Comparison of ENCODE assay signal across 8 mouse cellular contexts in the genomic region with DNA sequence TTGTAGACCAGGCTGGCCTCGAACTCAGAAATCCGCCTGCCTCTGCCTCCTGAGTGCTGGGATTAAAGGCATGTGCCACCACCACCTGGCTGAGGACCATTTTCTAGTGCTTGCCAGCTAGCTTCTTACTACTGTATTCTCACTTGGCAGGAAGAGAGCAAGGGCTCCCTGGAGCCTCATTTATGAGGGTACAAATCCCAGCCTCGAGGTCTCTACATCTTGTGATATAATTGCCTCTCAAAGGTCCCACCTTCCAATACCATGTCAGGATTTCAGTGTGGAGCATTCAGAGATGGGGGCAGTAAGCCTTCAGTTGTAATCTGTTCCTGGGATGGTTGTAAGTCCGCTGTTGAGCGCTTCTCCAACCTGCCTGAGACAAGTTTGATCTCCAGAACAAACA.
DNase-seq lines count a peak whose midpoint lies in the region; ATAC-seq and TF ChIP-seq lines count a peak whose summit lies in the region.

No protein-coding gene starts in this region.

- H3K27me3 ChIP-seq in heart, embryonic 15.5 days = peaks cover 46% of the 10 kb centered on the region
- H3K27me3 ChIP-seq in G1E (ENCODE audit: insufficient read depth, low read length) = 0 out of 2 replicates have a peak, but pooled peaks cover 4% of the 10 kb centered on the region
- H3K27me3 ChIP-seq in forebrain, embryonic 15.5 days = no peaks in the 10 kb centered on the region
- H3K27me3 ChIP-seq in liver, embryonic 14.5 days (ENCODE audit: control insufficient read depth, insufficient read depth, low read length) = no peaks in the 10 kb centered on the region

- H3K4me1 ChIP-seq in heart, embryonic 15.5 days (replicated peaks) = peaks cover 20% of the 10 kb centered on the region
- peaks cover 68% of the 10 kb centered on the region for H3K4me1 ChIP-seq in G1E (ENCODE audit: insufficient read depth, low read depth, low read length)
- H3K4me1 ChIP-seq in forebrain, embryonic 15.5 days = peaks cover 46% of the 10 kb centered on the region
- H3K4me1 ChIP-seq in liver, embryonic 14.5 days (replicated peaks; ENCODE audit: control insufficient read depth in 2 of 2, insufficient read depth in 2 of 2, low read length in 1 of 2) = peaks cover 52 to 56% of the 10 kb centered on the region in 2 experiments

- WGBS in heart, embryonic 15.5 days = 52% methylated on average over 5 of the region's 5 CpGs
- 37% methylated on average over 5 of the region's 5 CpGs for WGBS in forebrain, embryonic 15.5 days
- 32% methylated on average over 4 of the region's 5 CpGs for WGBS in liver, embryonic 14.5 days (ENCODE audit: insufficient replicate concordance)

- peak overlapping the region; percentile 31 for H3K4me3 ChIP-seq in heart, embryonic 15.5 days
- peak overlapping the region; percentile 53; the same call in 1 of the 2 replicates for H3K4me3 ChIP-seq in G1E (ENCODE audit: low read depth, low read length)
- H3K4me3 ChIP-seq in forebrain, embryonic 15.5 days = no peak overlapping the region
- H3K4me3 ChIP-seq in liver, embryonic 14.5 days (ENCODE audit: insufficient read depth in 1 of 2, low read depth in 2 of 2, low read length in 2 of 2) = peak overlapping the region; percentile 46 to 61

- no peak for DNase-seq in heart, postnatal 10 days
- no peak for DNase-seq in G1E (ENCODE audit: low spot score)
- DNase-seq in liver, embryonic 14.5 days (ENCODE audit: low read depth in 3 of 3, low spot score in 3 of 3) = no peak
- no peak for DNase-seq in ovary, adult 18-20 months (ENCODE audit: low spot score)
- DNase-seq in B cell, adult 2 months = no peak
- no peak for DNase-seq in gastrocnemius, adult 18-20 months (ENCODE audit: low spot score)

- ATAC-seq in heart, embryonic 15.5 days (replicated peaks; ENCODE audit: insufficient number of reproducible peaks, insufficient read depth, low FRiP score, low read depth) = no peak
- no peak for ATAC-seq in G1E (ENCODE audit: extremely low read depth, insufficient number of reproducible peaks, low FRiP score, poor library complexity, severe bottlenecking)
- ATAC-seq in forebrain, embryonic 15.5 days (replicated peaks) = 0 out of 2 replicates have a peak, but pooled peaks have one; percentile 15
- peak; percentile 24 for ATAC-seq in liver, embryonic 14.5 days (ENCODE audit: insufficient read depth)

- intact Hi-C loops in heart, postnatal 10 days (cut with DNase I) = no loop called here

- TF ChIP-seq EP300 in liver, embryonic 14.5 days (IDR thresholded peaks at IDR 0.05; ENCODE audit: low read depth) = no peak

- H3K27ac ChIP-seq in heart, embryonic 15.5 days = peak overlapping the region; percentile 82
- H3K27ac ChIP-seq in forebrain, embryonic 15.5 days (replicated peaks) = peak overlapping the region; percentile 84
- peak overlapping the region; percentile 96 for H3K27ac ChIP-seq in liver, embryonic 14.5 days

- no peak for TF ChIP-seq CTCF in G1E (IDR thresholded peaks at IDR 0.05; ENCODE audit: low read depth, low read length)
- no peak for TF ChIP-seq CTCF in liver, embryonic 14.5 days (IDR thresholded peaks at IDR 0.05; ENCODE audit: low read depth)

- peak overlapping the region; percentile 20; the same call in 1 of the 2 replicates for H3K9ac ChIP-seq in heart, embryonic 15.5 days
- no peak overlapping the region for H3K9ac ChIP-seq in forebrain, embryonic 15.5 days (replicated peaks)
- H3K9ac ChIP-seq in liver, embryonic 14.5 days (replicated peaks) = peak overlapping the region; percentile 84

- no peaks in the 10 kb centered on the region for H3K9me3 ChIP-seq in heart, embryonic 15.5 days (replicated peaks)
- no peaks in the 10 kb centered on the region for H3K9me3 ChIP-seq in G1E (replicated peaks)
- no peaks in the 10 kb centered on the region for H3K9me3 ChIP-seq in forebrain, embryonic 15.5 days
- H3K9me3 ChIP-seq in liver, embryonic 14.5 days (ENCODE audit: control insufficient read depth, low read length) = no peaks in the 10 kb centered on the region

- peak overlapping the region; percentile 60 for H3K4me2 ChIP-seq in heart, embryonic 15.5 days
- no peak overlapping the region for H3K4me2 ChIP-seq in forebrain, embryonic 15.5 days (replicated peaks)
- H3K4me2 ChIP-seq in liver, embryonic 14.5 days (ENCODE audit: low read depth) = peak overlapping the region; percentile 86

- H3K36me3 ChIP-seq in heart, embryonic 15.5 days = no peaks in the 10 kb centered on the region
- H3K36me3 ChIP-seq in G1E (replicated peaks) = peaks cover 59% of the 10 kb centered on the region
- H3K36me3 ChIP-seq in forebrain, embryonic 15.5 days = no peaks in the 10 kb centered on the region
- peaks cover 3% of the 10 kb centered on the region; the same call in 1 of the 2 replicates for H3K36me3 ChIP-seq in liver, embryonic 14.5 days (replicated peaks; ENCODE audit: control insufficient read depth, insufficient read depth, low read depth)

Comparison
In these comparisons a context has a peak if more than half of its experiments do, and no peak if none do; other contexts are left out.
1. ATAC-seq: peak in forebrain, embryonic 15.5 days (single experiment) and liver, embryonic 14.5 days (single experiment); none in heart, embryonic 15.5 days (single experiment) and G1E (single experiment).
2. Peak in every context shown above with its lines, with median percentiles within 50 percentile points of each other: H3K27ac ChIP-seq.